Mouse (Mus musculus) testis, adult 10 weeks (tissue): Measurements from ENCODE around the gene Akirin2. TPM values are rescaled to one million over a fixed set of nuclear protein-coding genes. Genes with fewer than 3 reads are reported as not detected.

Experiments used
- polyA plus RNA-seq: library from polyadenylated mRNA; stranded (reverse); fragments of 350-450 nt; fragmentation: Illumina TruSeq; extraction: RNeasy Lipid Tissue Mini Kit (QIAGEN cat#74804); gene quantifications from one replicate; pipeline ENCODE4 v1.2.3, GENCODE M21; 2014; ENCODE audit warnings: low read depth, low replicate concordance

The Akirin2 gene
- 354 TPM for polyA plus RNA-seq

GRCm38 (mm10) chr4:34550748-34551097 is at the start of gene Akirin2:
Akirin2 (plus strand) TSS chr4:34550937.

GRCm38 (mm10) chr4:34614630-34615094 is 63.9 kb downstream of the Akirin2 start, which contains the start of the genes Orc3 and Rars2:
Orc3 (minus strand) TSS chr4:34614944.
Rars2 (plus strand) TSS chr4:34614957.

Other genes with a start within 250 kb of the Akirin2 start
- gene Orc3, start 64.0 kb downstream of the Akirin2 start, polyA plus RNA-seq = 87.4 TPM
- 52.8 TPM for gene Rars2, start 64.0 kb downstream of the Akirin2 start, polyA plus RNA-seq
- 12.0 TPM for gene Slc35a1, start 136.5 kb downstream of the Akirin2 start, polyA plus RNA-seq
- 2,456 TPM for gene Cfap206, start 179.3 kb downstream of the Akirin2 start, polyA plus RNA-seq
- gene Gm136, start 205.3 kb downstream of the Akirin2 start, polyA plus RNA-seq = 236 TPM
- 315 TPM for gene Smim8, start 227.5 kb downstream of the Akirin2 start, polyA plus RNA-seq